Mouse (Mus musculus) left cerebral cortex, postnatal 10 days (tissue): ENCODE measurements at regions not wholly inside any gene's neighbourhood (a gene's known extent, or its start where the extent isn't known, plus 50 kb on each side); places are given as distances from the start of the nearest gene placed in this dataset.

Source experiments
- DNase-seq, 2 experiments: peaks; one replicate each; pipeline ENCODE4 v3.0.0; 2021 to 2022; ENCODE audit warnings: low spot score in 2 of 2, mixed read lengths in 1 of 2; ENCODE audit errors: extremely low spot score in 1 of 2
- intact Hi-C: fragments of 180-260 bp; cut with DNase I; formaldehyde crosslinking; loops from one replicate; pipeline ENCODE4 v1.15.1; 2025

DNA sequence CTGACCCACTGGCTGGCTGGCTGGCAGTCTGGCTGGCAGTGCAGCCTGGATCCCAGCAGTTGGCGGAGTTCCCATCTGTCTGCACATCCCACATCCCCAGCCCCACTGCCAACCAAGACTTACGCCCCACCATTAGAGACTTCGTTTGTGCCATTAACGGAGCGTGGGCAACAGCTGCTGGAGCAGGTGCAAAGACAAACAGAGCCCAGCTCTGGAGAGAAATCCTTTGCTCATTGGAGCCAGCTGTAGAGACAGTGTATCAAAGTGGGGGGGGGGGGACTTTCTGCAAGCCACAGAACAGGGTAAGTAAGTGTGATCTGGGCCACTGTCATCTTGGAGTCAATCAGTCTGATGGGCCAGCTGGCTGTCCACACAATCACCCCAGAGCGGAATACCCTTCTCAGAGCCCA, 52.3 kb downstream of the Rplp1 start:
- intact Hi-C loops, result no loop called here

DNA sequence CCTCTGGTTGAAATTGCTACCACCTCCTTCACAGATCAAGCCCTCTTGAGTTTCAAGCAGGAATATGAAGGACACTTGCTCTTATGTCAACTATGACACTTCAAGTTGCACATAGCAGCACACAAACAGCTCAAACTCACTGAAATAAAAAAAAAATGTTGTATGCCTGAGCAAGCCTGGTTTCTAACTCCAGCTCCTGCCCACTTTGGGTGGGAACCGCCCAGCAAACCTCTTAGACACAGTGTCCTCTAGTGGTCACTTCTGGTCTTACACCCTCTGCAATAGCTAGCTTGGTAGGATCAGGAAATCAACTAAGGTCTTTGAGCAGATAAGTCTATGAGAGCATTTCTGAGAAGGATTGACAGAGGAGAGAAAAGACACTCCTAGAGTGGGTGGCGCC, 54.2 kb downstream of the Rplp1 start:
- DNase-seq, result peak; percentile 65 to 75
- intact Hi-C loops, result no loop called here

More for the DNA sequence above, 52.3 kb downstream of the Rplp1 start:
- peak; percentile 84 to 85 for DNase-seq

DNA sequence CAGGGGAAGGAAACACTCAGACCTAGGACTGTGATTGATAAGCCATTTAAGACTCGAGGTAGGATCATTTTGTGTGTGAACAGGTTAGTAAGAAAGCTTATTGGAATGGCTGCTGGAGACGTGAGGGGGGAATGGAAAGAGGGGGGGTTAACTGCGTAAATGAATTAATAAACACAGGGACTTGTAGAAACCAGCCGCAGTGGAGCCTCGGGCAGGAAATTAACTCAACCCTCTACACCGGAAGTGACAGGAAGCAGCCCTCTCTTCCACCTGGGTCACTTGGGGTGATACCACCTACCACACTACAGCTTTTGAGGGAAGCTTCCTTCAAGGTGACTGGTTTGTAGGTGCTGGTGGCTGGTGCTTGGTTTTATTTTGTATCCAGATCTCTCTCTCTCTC, 54.9 kb downstream of the Rplp1 start:
- no peak for DNase-seq
- intact Hi-C loops, result no loop called here

DNA sequence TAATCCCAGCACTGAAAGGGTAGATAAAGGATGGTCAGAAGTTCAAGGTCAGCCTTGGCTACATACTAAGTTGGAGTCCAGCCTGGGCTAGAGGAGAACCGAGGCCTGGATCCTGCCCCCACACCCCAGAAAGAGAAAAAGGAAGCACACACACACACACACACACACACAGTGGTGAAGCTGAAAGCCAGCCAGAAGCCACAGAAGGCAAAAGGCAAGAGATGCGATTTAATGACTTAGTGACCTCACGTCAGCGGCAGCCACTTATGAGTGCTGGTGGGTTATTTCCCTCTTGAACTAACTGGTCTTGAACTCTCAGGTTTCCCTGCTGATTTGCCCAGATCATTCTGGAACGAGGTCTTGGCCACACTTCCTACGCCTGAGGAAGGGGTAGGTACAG, 56.5 kb downstream of the Rplp1 start:
- intact Hi-C loops, result no loop called here
- no peak for DNase-seq

DNA sequence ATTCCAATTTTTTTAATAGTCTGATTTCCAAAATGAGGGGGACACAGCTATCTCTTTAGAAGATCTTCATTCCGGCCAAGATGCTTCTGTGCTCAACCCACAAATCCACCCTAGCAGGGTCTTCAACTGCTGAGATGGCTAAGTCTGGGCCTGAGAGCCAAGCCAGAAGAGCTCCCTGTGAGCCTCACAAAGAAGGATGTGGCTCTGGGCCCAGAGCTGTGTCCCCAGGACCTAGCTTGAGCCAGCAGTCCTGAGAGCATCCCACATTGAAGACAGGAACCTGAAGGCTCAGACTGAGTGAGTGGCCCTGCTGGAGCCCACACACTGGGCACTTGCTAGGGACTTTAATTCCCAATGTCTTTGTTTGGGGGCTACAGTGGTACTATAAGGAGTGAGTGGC, 57.7 kb downstream of the Rplp1 start:
- no peak for DNase-seq
- intact Hi-C loops, result no loop called here

DNA sequence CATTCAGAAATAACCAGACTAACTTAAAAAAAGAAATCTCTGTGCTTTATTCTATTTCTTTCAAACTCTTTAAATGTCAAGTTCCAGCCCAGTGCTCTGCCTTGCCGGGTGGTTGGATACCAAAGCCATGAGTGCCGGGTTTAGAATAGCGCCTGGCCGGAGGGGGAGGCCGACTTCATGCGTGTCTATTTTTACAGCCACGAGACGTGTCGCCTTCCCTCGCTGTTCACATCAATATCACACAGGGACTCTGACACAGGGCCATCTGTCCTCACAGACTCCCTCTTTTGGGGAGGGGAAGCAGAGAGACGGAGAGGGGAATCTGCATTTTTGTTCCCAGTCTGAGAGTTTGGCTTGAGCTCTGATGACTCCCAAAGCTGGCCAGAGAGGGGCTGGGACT, 58.7 kb downstream of the Rplp1 start:
- peak; percentile 31 to 52 for DNase-seq
- intact Hi-C loops, result no loop called here

DNA sequence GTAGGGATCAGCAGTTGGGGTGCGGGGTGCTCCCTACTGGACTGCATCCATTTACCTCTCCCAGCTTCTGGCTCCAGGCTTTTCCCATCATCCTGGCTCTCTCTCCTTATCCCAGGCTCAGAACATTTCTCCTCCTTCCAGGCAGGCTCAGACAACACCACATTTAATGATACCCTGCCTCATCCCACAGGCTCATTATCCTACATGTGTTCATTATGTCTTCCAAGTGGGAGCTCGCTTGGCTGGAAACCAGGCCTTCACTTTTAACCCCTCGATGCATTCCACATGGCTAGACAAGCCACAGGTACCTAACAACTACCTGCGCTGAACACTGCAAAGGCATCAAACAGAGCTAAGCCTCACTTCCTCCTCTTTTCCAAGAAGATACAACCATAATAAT, 60.5 kb downstream of the Rplp1 start:
- DNase-seq, result no peak
- intact Hi-C loops, result no loop called here

DNA sequence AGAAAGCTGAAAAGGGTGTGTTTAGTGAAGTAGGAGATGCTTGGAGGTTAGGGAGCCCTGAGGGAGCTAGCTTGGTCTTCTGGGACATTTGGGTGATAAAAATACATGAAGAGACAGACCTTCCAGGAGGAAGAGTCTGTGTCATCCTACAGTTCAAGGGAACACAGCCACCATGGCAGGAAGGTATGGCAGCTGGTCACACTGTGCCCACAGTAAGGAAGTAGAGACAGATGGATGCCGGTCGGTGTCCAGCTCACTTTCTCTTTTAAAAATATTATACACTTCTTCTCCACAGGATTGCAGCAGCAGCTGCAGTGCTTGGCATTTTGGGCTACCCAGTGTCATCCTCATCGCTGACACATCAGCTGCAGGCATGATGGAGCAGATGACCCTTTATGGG, 63.0 kb downstream of the Rplp1 start:
- intact Hi-C loops, result no loop called here
- no peak for DNase-seq

DNA sequence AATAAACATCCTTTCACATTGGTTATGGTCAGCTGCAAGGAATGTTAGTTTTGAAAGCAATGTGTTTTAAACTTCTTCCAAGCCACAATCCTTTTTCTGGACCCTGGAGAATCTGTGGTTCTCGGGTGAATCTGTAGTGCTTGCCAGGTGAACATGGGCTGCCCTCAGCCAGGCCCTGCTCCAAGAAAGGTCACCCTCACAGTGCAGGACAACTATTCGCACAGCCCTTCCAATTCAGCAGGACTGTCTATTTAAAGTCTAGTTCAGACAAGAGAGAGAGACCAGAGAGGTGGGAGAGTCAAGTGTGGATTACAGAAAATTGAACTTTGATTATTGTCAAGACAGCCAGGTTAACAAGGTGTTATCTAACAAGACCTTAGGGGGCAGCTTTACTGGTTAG, 65.9 kb downstream of the Rplp1 start:
- DNase-seq, result no peak
- intact Hi-C loops, result no loop called here

DNA sequence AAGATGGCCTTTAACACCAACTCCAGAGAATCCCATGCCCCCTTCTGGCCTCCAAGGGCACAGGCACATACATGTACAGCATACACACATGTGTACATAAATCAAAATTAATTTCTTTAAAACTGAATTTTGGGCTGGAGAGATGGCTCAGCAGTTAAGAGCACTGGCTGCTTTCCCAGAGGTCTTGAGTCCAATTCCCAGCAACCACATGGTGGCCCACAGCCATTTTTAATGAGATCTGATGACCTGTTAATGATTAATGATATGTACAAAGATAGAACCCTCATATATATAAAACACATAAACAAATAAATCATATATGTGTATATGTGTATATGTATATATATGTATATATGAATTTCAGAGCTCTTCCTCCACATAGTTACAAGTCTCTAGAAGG, 66.8 kb downstream of the Rplp1 start:
- DNase-seq, result no peak
- intact Hi-C loops, result no loop called here

DNA sequence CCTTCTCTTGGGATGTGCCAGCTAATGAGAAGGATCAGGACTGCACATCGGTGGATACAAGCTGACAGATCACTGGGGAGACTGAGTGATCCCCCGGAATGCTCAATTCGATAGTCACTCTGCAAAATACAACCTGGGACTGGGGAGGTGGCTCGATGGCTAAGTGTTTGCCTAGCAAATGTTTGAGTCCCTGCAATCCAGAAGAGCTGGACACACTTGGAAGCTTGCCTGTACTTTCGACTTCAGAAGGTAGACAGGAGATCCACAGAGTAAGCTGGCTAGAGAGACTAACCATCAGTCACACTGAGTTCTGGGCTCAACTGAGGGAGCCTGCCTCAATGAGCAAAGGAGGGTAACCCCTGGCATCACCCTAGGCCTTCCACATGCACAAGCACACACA, 69.7 kb downstream of the Rplp1 start:
- intact Hi-C loops, result no loop called here
- DNase-seq, result no peak

DNA sequence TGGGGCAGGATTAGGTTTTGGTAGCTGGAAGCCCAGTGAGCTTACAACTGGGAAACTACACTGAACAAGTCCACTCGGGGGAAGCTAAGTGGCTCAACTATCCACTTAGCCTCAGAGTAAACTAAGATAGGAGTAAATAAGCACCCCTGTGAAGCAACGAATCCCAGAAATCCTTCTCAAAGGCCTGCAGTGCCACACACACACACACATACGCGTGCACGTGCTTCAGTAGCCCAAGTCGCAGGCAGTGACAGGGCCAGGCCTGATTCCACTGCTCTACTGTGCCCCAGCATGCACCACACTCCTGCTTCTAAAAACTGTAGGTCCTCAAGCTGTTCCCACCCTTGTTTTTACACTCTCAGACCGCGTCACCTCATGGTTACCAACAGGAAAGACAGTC, 70.2 kb downstream of the Rplp1 start:
- no peak for DNase-seq
- intact Hi-C loops, result no loop called here

DNA sequence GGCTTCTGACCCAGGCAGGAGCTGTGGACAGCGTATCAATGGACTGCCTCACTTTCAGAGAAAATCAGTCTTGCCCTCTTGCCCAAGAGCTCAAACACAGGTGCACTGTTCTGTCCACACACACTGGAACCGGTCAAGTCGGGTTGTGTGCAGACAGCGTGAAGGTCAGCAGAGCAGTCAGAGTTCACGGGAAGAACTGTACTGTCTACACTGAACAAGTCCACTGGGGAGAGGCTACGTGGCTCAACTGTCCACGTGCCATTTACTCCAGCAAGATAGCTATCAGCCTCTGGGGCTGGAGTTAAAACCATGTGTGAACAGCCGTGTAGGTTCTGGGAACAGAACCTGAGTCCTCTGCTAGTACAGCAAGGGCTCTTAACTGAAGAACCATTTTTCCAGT, 70.8 kb downstream of the Rplp1 start:
- intact Hi-C loops, result no loop called here
- no peak for DNase-seq

DNA sequence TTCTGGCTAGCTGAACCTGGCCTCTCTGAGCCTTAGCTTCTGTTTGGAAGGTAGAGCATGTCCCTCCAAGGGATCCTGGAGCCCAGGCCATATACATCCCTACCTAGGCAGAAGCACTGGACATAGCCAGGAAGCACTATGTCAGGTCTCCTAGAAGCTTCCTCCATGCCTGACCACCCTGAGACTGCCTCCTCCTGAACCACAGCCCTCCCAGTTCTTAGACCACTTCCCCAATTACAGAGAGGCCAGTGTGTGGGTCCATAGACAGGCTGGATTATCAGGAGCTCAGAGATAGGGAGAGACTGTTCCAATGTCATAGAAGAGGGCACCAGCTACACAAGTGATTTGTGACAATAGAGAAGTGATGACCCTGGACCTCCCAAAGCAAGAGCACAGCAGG, 72.0 kb downstream of the Rplp1 start:
- DNase-seq, result no peak
- intact Hi-C loops, result no loop called here

DNA sequence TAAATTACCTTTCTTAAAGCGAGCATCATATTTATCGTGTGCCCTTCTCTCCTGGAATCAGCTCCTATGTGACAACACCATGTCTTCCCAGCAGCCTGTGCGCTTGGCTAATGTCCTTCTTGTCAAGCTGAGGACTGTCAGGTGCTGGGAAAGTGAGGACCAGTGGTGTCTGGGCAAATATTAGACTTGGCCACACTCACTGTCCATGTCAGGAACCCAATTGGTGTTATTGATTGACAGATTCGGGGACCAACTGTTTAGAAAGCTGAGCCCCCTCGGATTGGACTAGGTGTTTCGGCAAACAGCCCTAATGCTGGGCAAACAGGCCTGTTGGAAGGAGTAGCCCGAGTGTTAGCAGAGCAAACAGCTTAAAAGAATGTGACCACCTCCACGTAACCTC, 73.1 kb downstream of the Rplp1 start:
- intact Hi-C loops, result no loop called here
- no peak for DNase-seq

DNA sequence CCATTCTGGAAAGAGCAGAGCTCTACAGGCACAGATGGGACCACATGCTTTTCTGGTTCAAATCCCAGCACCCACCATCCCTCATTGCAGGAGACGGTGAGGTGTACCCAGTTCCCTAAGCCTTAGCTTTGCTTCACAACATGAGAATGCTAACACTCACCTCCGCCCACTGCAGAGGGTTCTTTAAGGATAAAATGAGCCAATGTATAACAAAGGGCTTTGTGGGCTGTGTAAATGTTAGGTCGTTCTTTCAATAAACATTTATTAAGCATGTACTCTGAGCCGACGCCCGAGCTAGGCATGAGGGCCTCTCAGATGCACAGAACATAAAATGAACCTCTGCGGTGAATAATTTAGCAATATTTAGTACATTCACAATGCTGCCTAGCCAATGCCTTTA, 74.0 kb downstream of the Rplp1 start:
- intact Hi-C loops, result no loop called here
- no peak for DNase-seq

DNA sequence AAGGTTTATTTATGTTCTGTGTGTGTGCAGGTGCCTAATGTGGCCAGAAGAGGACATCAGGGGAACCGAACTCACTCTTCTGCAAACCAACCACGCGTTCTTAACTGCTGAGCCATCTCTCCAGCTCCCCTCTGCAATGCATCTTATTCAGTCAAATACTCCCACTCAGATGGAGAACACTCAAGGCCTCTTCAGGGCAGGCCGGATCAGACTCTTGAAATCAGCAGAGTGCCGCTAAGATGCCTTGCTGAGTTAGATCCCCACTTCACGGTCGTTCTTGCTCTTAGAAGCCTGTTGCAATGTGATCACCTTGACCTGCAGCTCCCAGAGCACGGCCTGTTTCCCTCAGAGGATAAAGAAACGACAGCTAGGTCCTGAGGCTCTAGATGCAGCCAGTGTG, 81.1 kb downstream of the Rplp1 start:
- DNase-seq, result no peak
- intact Hi-C loops, result loop anchor here (5.0 kb wide), 1 partner anchor 456 kb away; no protein-coding TSS in a partner anchor

DNA sequence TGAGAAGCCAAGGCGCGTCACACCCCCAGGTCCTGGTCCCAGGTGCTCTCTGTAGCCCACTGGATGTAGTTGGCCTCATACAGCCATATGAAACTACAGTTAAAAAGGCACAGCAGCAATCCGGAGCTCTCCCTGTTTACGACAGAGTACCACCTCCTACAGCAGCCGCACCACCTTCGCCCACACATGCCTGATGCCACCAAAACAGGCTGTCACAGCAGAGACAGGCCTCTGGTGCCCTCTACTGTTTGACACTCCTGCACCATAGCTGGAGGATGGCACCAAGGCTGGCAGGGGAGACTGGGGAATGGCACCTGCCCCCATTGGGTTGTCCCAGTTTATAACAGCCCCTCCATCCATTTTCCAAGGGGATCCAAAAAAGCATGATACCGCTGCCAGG, 84.1 kb downstream of the Rplp1 start:
- intact Hi-C loops, result loop anchor here (5.0 kb wide), 1 partner anchor 453 kb away; no protein-coding TSS in a partner anchor
- DNase-seq, result peak; percentile 79 to 83

DNA sequence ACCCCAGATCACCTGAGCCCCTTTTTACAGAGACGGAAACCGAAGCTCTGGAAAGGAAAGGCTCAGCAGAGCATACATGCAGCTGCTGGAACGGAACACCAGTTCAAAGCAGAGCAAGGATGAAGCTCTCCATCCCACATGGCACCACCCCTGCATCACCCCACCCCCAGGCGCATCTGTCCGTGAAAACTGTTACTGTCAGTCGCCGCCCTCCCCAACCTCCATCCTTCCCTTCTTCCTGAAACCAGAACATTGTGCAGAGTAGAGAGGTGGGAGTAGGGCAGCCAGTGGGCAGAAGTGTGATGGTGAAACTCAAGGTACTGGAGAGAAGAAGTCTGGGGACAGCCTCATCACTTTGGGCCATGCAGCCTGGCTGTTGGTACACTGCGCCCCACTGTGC, 84.6 kb downstream of the Rplp1 start:
- no peak for DNase-seq
- intact Hi-C loops, result loop anchor here (5.0 kb wide), 2 partner anchors 112 to 452 kb away; no protein-coding TSS in a partner anchor

DNA sequence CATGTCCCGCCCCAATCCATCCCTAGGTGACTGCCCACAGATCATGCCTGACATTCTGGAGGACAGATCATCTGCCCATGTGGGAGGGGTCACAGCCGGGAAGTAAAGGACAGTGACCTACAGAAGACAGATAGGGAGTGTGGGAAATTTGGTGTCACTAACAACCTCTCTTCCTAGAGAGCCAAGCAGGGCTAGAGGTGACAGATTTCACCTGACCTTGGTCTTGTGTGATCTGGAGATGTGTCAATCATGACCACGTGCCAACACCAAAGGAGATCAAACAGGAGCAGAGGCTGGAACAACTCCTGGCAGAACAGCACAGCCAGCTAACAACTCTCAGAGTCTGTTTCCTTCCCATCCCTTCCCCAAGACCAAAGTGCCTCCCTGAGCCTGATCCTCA, 85.0 kb downstream of the Rplp1 start:
- DNase-seq, result no peak
- intact Hi-C loops, result loop anchor here (5.0 kb wide), 1 partner anchor 112 kb away; no protein-coding TSS in a partner anchor

DNA sequence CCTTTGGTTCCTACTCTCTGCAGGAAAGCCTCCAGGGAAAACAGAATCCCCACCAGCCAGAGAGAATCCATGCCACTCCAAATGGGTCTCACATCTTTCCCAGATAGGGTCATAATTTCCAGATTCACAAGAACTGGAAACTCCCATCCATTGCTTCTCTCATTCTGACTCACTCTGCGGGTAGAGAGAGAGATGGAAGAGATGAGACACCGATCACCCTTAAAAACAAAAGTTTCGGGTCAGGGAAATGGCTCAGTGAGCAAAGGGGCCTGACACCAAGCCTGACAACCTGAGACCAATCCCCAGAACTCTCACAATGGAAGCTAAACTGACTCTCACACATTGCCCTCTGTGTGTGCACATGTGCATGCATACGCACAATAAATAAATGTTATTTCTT, 86.6 kb downstream of the Rplp1 start:
- intact Hi-C loops, result loop anchor here (5.0 kb wide), 1 partner anchor 110 kb away; no protein-coding TSS in a partner anchor
- DNase-seq, result no peak

DNA sequence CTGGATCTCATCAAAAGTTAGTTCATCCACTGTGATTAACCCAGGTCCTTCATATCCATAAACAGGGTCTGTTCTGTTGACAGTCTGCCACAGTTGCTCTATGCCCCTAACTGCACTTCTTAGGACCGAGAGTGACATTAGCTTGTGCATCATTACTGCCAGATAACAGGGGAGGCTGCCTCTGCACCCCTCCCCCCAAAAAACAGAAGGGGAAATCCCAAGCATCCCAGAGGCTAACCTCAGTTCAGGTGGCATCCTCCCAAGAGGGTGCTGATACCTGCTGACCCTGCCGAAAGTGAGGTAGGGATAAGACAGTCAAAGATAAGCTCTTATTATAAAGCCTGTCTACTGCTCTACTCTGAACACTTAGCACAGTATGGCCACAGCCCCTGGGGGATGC, 87.3 kb downstream of the Rplp1 start:
- intact Hi-C loops, result loop anchor here (5.0 kb wide), 1 partner anchor 110 kb away; no protein-coding TSS in a partner anchor
- DNase-seq, result no peak
